Mouse (Mus musculus): ENCODE results near the gene Bri3. TPM values are rescaled to one million over a fixed set of nuclear protein-coding genes. Genes with fewer than 3 reads are reported as not detected.

Bri3 gene
- total and polyA plus RNA-seq, 2 experiments from 2014 or later, result 17.6 to 138 TPM

- Histone ChIP-seq H3K9ac (no peak overlapping the region), H3K4me3 (ENCODE audit: low read depth, low read length) (no peak overlapping the region), H3K27me3 (ENCODE audit: insufficient read depth, low read length) (no peaks in the 10 kb centered on the region), H3K9me3 (ENCODE audit: low read length) (no peaks in the 10 kb centered on the region), H3K36me3 (ENCODE audit: insufficient read depth) (no peaks in the 10 kb centered on the region), H3K4me2 (ENCODE audit: low read depth) (no peak overlapping the region), H3K27ac (ENCODE audit: low read depth, low read length) (no peak overlapping the region), H3K4me1 (ENCODE audit: insufficient read depth) (no peaks in the 10 kb centered on the region)
- no peak for ATAC-seq
- WGBS, result 82% methylated on average over 10 of the region's 10 CpGs
- DNase-seq, result no peak
- TF ChIP-seq CTCF (IDR thresholded peaks at IDR 0.05; ENCODE audit: low read depth), result no peak
These were observed 3.8 kb downstream of the Bri3 start for GRCm38 (mm10) chr5:144247906-144248585.

GRCm38 (mm10) chr5:144249871-144250270, 5.6 kb downstream of the Bri3 start:
- DNase-seq (no peak), ATAC-seq (no peak)
- H3K4me1 ChIP-seq (ENCODE audit: insufficient read depth), result no peaks in the 10 kb centered on the region
- 86% methylated on average over 3 of the region's 3 CpGs for WGBS
- no peak overlapping the region for H3K4me3 ChIP-seq (ENCODE audit: low read depth, low read length)
- TF ChIP-seq CTCF (IDR thresholded peaks at IDR 0.05; ENCODE audit: low read depth), result peak; percentile 42
- no peak overlapping the region for H3K9ac ChIP-seq
- no peaks in the 10 kb centered on the region for H3K36me3 ChIP-seq (ENCODE audit: insufficient read depth)
- H3K27me3 ChIP-seq (ENCODE audit: insufficient read depth, low read length), result no peaks in the 10 kb centered on the region
- H3K9me3 ChIP-seq (ENCODE audit: low read length), result no peaks in the 10 kb centered on the region
- H3K27ac ChIP-seq (ENCODE audit: low read depth, low read length), result no peak overlapping the region
- H3K4me2 ChIP-seq (ENCODE audit: low read depth), result no peak overlapping the region

GRCm38 (mm10) chr5:144251876-144252577, 7.8 kb downstream of the Bri3 start:
- Histone ChIP-seq H3K27me3 (ENCODE audit: insufficient read depth, low read length) (no peaks in the 10 kb centered on the region), H3K4me2 (ENCODE audit: low read depth) (no peak overlapping the region), H3K36me3 (ENCODE audit: insufficient read depth) (no peaks in the 10 kb centered on the region), H3K9ac (no peak overlapping the region), H3K27ac (ENCODE audit: low read depth, low read length) (no peak overlapping the region), H3K4me3 (ENCODE audit: low read depth, low read length) (no peak overlapping the region), H3K9me3 (ENCODE audit: low read length) (no peaks in the 10 kb centered on the region), H3K4me1 (ENCODE audit: insufficient read depth) (peaks cover 11% of the 10 kb centered on the region)
- DNase-seq (no peak), ATAC-seq (no peak)
- 87% methylated on average over 13 of the region's 13 CpGs for WGBS
- no peak for TF ChIP-seq CTCF (IDR thresholded peaks at IDR 0.05; ENCODE audit: low read depth)

GRCm38 (mm10) chr5:144253212-144253611, 9.0 kb downstream of the Bri3 start:
- no peak; the same call in 1 of the 2 replicates for TF ChIP-seq CTCF (IDR thresholded peaks at IDR 0.05; ENCODE audit: low read depth)
- WGBS, result 69% methylated on average over 4 of the region's 4 CpGs

GRCm38 (mm10) chr5:144254122-144254810, 10.0 kb downstream of the Bri3 start:
- Histone ChIP-seq H3K27me3 (ENCODE audit: insufficient read depth, low read length) (no peaks in the 10 kb centered on the region), H3K36me3 (ENCODE audit: insufficient read depth) (no peaks in the 10 kb centered on the region), H3K27ac (ENCODE audit: low read depth, low read length) (no peak overlapping the region), H3K4me3 (ENCODE audit: low read depth, low read length) (peak overlapping the region; percentile 84), H3K4me1 (ENCODE audit: insufficient read depth) (peaks cover 34% of the 10 kb centered on the region), H3K9me3 (ENCODE audit: low read length) (no peaks in the 10 kb centered on the region), H3K4me2 (ENCODE audit: low read depth) (peak overlapping the region; percentile 73), H3K9ac (peak overlapping the region; percentile 93; the same call in 1 of the 2 replicates)
- no peak for TF ChIP-seq CTCF (IDR thresholded peaks at IDR 0.05; ENCODE audit: low read depth)
- no peak for DNase-seq
- no peak for ATAC-seq
- WGBS, result 61% methylated on average over 16 of the region's 16 CpGs

More at GRCm38 (mm10) chr5:144253212-144253611, 9.0 kb downstream of the Bri3 start:
- ATAC-seq (no peak), DNase-seq (no peak)
- Histone ChIP-seq H3K4me3 (ENCODE audit: low read depth, low read length) (no peak overlapping the region), H3K9ac (no peak overlapping the region), H3K27me3 (ENCODE audit: insufficient read depth, low read length) (no peaks in the 10 kb centered on the region), H3K36me3 (ENCODE audit: insufficient read depth) (no peaks in the 10 kb centered on the region), H3K27ac (ENCODE audit: low read depth, low read length) (no peak overlapping the region), H3K4me2 (ENCODE audit: low read depth) (no peak overlapping the region), H3K4me1 (ENCODE audit: insufficient read depth) (peaks cover 23% of the 10 kb centered on the region), H3K9me3 (ENCODE audit: low read length) (no peaks in the 10 kb centered on the region)

- Histone ChIP-seq H3K4me2 (ENCODE audit: low read depth) (peak overlapping the region; percentile 73), H3K36me3 (ENCODE audit: insufficient read depth) (no peaks in the 10 kb centered on the region), H3K27me3 (ENCODE audit: insufficient read depth, low read length) (no peaks in the 10 kb centered on the region), H3K27ac (ENCODE audit: low read depth, low read length) (peak overlapping the region; percentile 89), H3K9me3 (ENCODE audit: low read length) (no peaks in the 10 kb centered on the region), H3K4me1 (ENCODE audit: insufficient read depth) (peaks cover 36% of the 10 kb centered on the region), H3K4me3 (ENCODE audit: low read depth, low read length) (peak overlapping the region; percentile 84), H3K9ac (peak overlapping the region; percentile 93)
- under 1% methylated on average over 55 of the region's 84 CpGs for WGBS
- no peak for TF ChIP-seq CTCF (IDR thresholded peaks at IDR 0.05; ENCODE audit: low read depth)
- ATAC-seq (peak; percentile 88), DNase-seq (peak; percentile 90)
These were observed 10.8 kb downstream of the Bri3 start for GRCm38 (mm10) chr5:144254811-144255631.
